Mouse (Mus musculus) embryonic facial prominence, embryonic 13.5 days (tissue): ENCODE results near the gene N4bp1. TPM values are rescaled to one million over a fixed set of nuclear protein-coding genes. Genes with fewer than 3 reads are reported as not detected.

Source experiments
- ATAC-seq: fragments of 200-750 bp; cut with Nextera tagmentation; 2 replicates; pipeline ENCODE4 v1.8.0; 2017; ENCODE audit warnings: low read depth; ENCODE audit not compliant: insufficient number of reproducible peaks, insufficient read depth, low FRiP score, low TSS enrichment
- H3K27ac ChIP-seq: fragments of 300-500 bp; sonication (generic); 2 replicates; pipeline ENCODE4 v1.5.1; 2015; ENCODE audit warnings: moderate library complexity, mild to moderate bottlenecking, inconsistent platforms
- H3K27me3 ChIP-seq: fragments of 300-500 bp; sonication (generic); 2 replicates; pipeline ENCODE4 v1.6.1; 2015; ENCODE audit warnings: mild to moderate bottlenecking, inconsistent platforms
- H3K36me3 ChIP-seq: fragments of 300-500 bp; sonication (generic); 2 replicates; pipeline ENCODE4 v1.6.1; 2015; ENCODE audit warnings: mild to moderate bottlenecking, inconsistent platforms
- H3K4me1 ChIP-seq: fragments of 300-500 bp; sonication (generic); 2 replicates; pipeline ENCODE4 v1.6.1; 2015; ENCODE audit warnings: inconsistent platforms
- H3K4me2 ChIP-seq: fragments of 300-500 bp; sonication (generic); 2 replicates; pipeline ENCODE4 v1.6.1; 2015; ENCODE audit warnings: moderate library complexity, mild to moderate bottlenecking, inconsistent platforms
- H3K4me3 ChIP-seq: fragments of 300-500 bp; sonication (generic); 2 replicates; pipeline ENCODE4 v1.5.1; 2015; ENCODE audit warnings: mild to moderate bottlenecking, inconsistent platforms
- H3K9ac ChIP-seq: fragments of 300-500 bp; sonication (generic); 2 replicates; pipeline ENCODE4 v1.6.1; 2015; ENCODE audit warnings: mild to moderate bottlenecking, inconsistent platforms
- H3K9me3 ChIP-seq: fragments of 300-500 bp; sonication (generic); 2 replicates; pipeline ENCODE4 v1.6.1; 2016; ENCODE audit warnings: inconsistent platforms
- WGBS: fragments of 180-500 bp; shearing (Covaris S2); methylation state at CpG from one replicate; pipeline ENCODE4 v1.1.7; 2015; ENCODE audit warnings: mixed read lengths; 5-methylcytosine and 5-hydroxymethylcytosine counted together
- polyA plus RNA-seq: library from polyadenylated mRNA; unstranded; fragments of >200 nt; fragmentation: Nextera tagmentation; extraction: Ambion mirVana; gene quantifications from 2 replicates; pipeline ENCODE4 v1.2.1, GENCODE M21; 2015

Gene N4bp1
- 11.2 and 12.6 TPM in 2 replicates for polyA plus RNA-seq

- Histone ChIP-seq H3K9ac (peak within 1 kb of the TSS; percentile 91), H3K4me3 (peak within 1 kb of the TSS; percentile 97), H3K9me3 (no peaks in the 10 kb centered on the region), H3K36me3 (peaks cover 4% of the 10 kb centered on the region), H3K4me1 (peaks cover 28% of the 10 kb centered on the region), H3K27me3 (no peaks in the 10 kb centered on the region), H3K27ac (peak within 1 kb of the TSS; percentile 92), H3K4me2 (peak within 1 kb of the TSS; percentile 89)
- WGBS: under 1% methylated on average over 113 of the region's 119 CpGs
- peak; percentile 90 for ATAC-seq
These were observed at the start of gene N4bp1 for GRCm38 (mm10) chr8:86884489-86885463. N4bp1 (minus strand) TSS chr8:86885258.

- Histone ChIP-seq H3K36me3 (no peaks in the 10 kb centered on the region), H3K9ac (no peak overlapping the region), H3K4me1 (no peaks in the 10 kb centered on the region), H3K27me3 (no peaks in the 10 kb centered on the region), H3K4me3 (no peak overlapping the region), H3K4me2 (no peak overlapping the region), H3K27ac (no peak overlapping the region), H3K9me3 (no peaks in the 10 kb centered on the region)
- 64% methylated on average over 5 of the region's 5 CpGs for WGBS
- no peak for ATAC-seq
These were observed 49.8 kb upstream of the N4bp1 start for GRCm38 (mm10) chr8:86934841-86935240.

GRCm38 (mm10) chr8:86934393-86934792, 49.3 kb upstream of the N4bp1 start:
- Histone ChIP-seq H3K4me1 (no peaks in the 10 kb centered on the region), H3K9me3 (no peaks in the 10 kb centered on the region), H3K27ac (no peak overlapping the region), H3K27me3 (no peaks in the 10 kb centered on the region), H3K36me3 (no peaks in the 10 kb centered on the region), H3K4me2 (no peak overlapping the region), H3K4me3 (no peak overlapping the region), H3K9ac (no peak overlapping the region)
- ATAC-seq: no peak
- WGBS: 65% methylated on average over 13 of the region's 13 CpGs

DNA sequence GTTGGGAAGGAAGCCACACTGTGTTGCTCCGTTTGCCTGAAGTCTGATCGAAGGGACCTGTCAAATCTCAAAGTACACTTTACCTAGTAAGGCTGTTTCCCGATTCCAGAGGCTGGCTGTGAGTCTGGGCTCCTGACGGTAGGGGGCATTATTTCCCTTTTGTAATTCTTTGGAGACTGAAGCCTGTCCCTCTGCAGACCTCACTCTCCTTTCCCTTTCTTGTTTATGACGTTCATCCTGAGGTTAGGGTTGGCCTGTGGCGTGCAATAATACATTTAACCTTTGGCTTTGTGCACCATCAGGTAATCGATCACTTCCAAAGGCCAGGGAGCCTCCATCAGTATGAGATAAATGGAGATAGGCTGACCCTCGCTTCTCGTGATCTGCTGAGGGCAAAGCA, 48.8 kb upstream of the N4bp1 start:
- H3K36me3 ChIP-seq: no peaks in the 10 kb centered on the region
- 23% methylated on average over 9 of the region's 9 CpGs for WGBS
- no peak overlapping the region for H3K4me3 ChIP-seq
- H3K27me3 ChIP-seq: no peaks in the 10 kb centered on the region
- H3K27ac ChIP-seq: no peak overlapping the region
- ATAC-seq: no peak
- no peak overlapping the region for H3K4me2 ChIP-seq
- no peaks in the 10 kb centered on the region for H3K9me3 ChIP-seq
- no peak overlapping the region for H3K9ac ChIP-seq
- H3K4me1 ChIP-seq: no peaks in the 10 kb centered on the region

GRCm38 (mm10) chr8:86926237-86926636, 41.2 kb upstream of the N4bp1 start:
- H3K4me3 ChIP-seq: no peak overlapping the region
- no peak for ATAC-seq
- no peak overlapping the region for H3K9ac ChIP-seq
- peaks cover 8% of the 10 kb centered on the region for H3K4me1 ChIP-seq
- no peak overlapping the region for H3K27ac ChIP-seq
- no peaks in the 10 kb centered on the region; the same call in 1 of the 2 replicates for H3K27me3 ChIP-seq
- no peaks in the 10 kb centered on the region for H3K36me3 ChIP-seq
- WGBS: 56% methylated on average over 8 of the region's 8 CpGs
- H3K9me3 ChIP-seq: no peaks in the 10 kb centered on the region
- H3K4me2 ChIP-seq: no peak overlapping the region

DNA sequence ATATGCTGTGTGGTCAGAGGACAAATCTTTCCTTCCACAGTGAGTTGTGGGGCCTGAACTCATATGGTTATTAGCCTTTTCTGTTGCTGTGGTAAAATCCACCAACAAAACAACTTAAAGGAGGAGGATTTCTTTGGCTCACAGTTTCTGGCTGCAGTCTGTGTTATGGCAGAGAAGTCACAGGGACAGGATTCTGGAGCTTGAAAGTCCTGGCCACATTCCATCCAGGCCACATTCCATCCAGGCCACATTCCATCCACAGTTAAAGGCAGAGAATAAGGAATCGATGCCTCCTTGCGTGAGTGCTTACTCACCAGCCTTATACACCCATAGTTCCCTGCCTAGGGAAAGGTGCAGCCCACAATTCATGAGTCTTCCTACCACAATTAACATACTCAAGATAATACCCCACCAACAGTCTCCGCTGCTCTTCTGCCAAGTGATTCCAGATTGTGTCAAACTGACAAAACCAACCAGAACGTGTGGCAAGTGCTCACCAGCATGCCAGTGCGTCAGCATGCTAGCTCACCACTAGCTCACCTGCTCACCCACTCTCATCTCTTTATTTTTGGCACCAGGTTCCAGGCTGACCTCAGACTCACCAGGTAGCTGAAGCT, 38.3 kb upstream of the N4bp1 start:
- H3K27ac ChIP-seq: no peak overlapping the region
- no peaks in the 10 kb centered on the region for H3K36me3 ChIP-seq
- H3K9me3 ChIP-seq: no peaks in the 10 kb centered on the region
- no peak for ATAC-seq
- peaks cover 8% of the 10 kb centered on the region for H3K4me1 ChIP-seq
- no peak overlapping the region for H3K4me2 ChIP-seq
- WGBS: 70% methylated on average over 5 of the region's 5 CpGs
- no peak overlapping the region for H3K9ac ChIP-seq
- no peak overlapping the region for H3K4me3 ChIP-seq
- no peaks in the 10 kb centered on the region; the same call in 1 of the 2 replicates for H3K27me3 ChIP-seq

DNA sequence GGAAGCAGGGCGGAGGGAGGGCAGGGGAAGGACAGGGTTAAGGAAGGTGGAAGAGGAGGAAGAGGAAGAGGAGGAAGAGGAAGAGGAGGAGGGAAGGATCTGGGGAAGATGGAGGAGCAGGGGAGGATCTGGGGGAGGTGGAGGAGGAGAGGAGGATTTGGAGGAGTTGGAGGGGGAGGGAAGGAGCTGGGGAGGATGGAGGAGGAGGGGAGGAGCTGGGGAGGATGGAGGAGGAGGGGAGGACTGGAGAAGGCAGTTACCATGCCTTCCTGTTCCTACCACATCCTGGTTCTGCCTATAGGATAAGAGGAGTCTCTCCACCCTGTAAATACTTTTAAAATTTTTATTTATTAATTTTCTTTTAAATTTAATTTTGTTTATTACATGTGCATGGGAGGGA, 37.6 kb upstream of the N4bp1 start:
- H3K4me2 ChIP-seq: no peak overlapping the region
- no peaks in the 10 kb centered on the region; the same call in 1 of the 2 replicates for H3K27me3 ChIP-seq
- 30% methylated on average over 1 of the region's 1 CpGs for WGBS
- no peak for ATAC-seq
- H3K36me3 ChIP-seq: no peaks in the 10 kb centered on the region
- H3K4me3 ChIP-seq: no peak overlapping the region
- no peak overlapping the region for H3K9ac ChIP-seq
- peaks cover 8% of the 10 kb centered on the region for H3K4me1 ChIP-seq
- no peak overlapping the region for H3K27ac ChIP-seq
- H3K9me3 ChIP-seq: no peaks in the 10 kb centered on the region

DNA sequence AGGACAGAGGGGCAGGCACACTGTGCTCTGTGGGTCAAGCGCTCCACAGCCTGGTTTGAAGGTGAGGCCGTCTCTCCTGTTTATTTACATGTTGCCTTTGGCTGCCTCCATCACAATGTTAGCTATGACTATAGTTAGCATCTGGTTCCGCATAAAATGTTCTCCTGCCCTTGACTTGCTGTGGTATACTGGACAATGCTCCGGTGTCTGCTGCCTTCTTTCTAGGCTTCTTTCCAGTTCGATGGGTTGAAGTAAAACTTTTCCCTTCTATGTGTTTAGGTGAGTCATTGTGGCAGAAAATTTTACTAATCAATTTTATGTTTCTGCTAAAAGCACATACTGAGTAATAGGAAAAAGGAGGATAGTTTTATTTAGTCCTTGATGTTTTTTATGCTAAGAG, 37.1 kb upstream of the N4bp1 start:
- Histone ChIP-seq H3K4me3 (no peak overlapping the region), H3K27ac (no peak overlapping the region), H3K9ac (no peak overlapping the region), H3K4me2 (no peak overlapping the region), H3K36me3 (no peaks in the 10 kb centered on the region), H3K4me1 (peaks cover 8% of the 10 kb centered on the region), H3K27me3 (no peaks in the 10 kb centered on the region; the same call in 1 of the 2 replicates), H3K9me3 (no peaks in the 10 kb centered on the region)
- no peak for ATAC-seq
- WGBS: 59% methylated on average over 5 of the region's 5 CpGs

DNA sequence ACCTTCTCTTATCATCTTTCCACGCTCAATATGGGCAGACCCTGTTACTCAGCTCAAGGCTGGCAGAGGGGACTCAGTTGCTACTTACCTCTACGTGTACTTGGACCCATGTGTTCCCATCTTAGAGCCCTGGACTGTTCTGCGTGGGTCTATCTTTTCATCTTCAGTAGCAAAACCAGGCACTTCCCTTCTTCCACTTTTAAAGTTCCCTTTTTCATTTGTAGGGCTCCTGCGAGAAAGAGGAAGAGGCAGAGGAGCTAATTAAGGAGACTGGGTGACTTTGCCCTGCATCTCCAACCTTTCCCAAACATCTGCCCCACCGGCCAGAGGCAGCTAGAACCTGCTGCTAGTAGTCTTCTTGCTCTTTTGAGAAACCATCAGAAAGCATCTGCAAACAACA, 35.9 kb upstream of the N4bp1 start:
- Histone ChIP-seq H3K9ac (no peak overlapping the region), H3K36me3 (no peaks in the 10 kb centered on the region), H3K9me3 (no peaks in the 10 kb centered on the region), H3K4me3 (no peak overlapping the region), H3K4me2 (no peak overlapping the region), H3K4me1 (peaks cover 5% of the 10 kb centered on the region), H3K27ac (no peak overlapping the region), H3K27me3 (no peaks in the 10 kb centered on the region; the same call in 1 of the 2 replicates)
- no peak for ATAC-seq
- 69% methylated on average over 5 of the region's 5 CpGs for WGBS

DNA sequence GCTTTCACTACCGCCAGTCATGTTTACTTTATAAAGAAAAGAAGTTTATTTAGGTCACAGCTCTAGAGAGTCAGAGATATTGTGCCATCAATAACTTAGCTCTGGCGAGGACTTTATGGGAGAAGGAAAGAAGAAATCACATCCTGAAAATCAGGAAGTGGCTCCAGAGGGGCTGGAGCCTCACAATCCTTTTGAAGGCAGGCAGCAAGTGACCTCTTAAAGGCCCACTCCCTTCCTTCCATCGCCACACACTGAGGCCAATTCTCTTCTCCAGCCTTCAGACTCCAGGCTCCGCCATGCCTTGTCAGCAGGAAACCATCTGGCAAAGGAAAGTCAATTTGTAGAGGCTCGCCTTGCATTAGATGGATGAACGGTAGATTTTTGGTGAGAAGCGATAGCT, 35.4 kb upstream of the N4bp1 start:
- H3K4me1 ChIP-seq: no peaks in the 10 kb centered on the region; the same call in 1 of the 2 replicates
- H3K4me3 ChIP-seq: no peak overlapping the region
- no peak overlapping the region for H3K27ac ChIP-seq
- no peak overlapping the region for H3K4me2 ChIP-seq
- 43% methylated on average over 7 of the region's 7 CpGs for WGBS
- ATAC-seq: no peak
- no peak overlapping the region for H3K9ac ChIP-seq
- no peaks in the 10 kb centered on the region for H3K9me3 ChIP-seq
- no peaks in the 10 kb centered on the region for H3K36me3 ChIP-seq
- no peaks in the 10 kb centered on the region; the same call in 1 of the 2 replicates for H3K27me3 ChIP-seq

DNA sequence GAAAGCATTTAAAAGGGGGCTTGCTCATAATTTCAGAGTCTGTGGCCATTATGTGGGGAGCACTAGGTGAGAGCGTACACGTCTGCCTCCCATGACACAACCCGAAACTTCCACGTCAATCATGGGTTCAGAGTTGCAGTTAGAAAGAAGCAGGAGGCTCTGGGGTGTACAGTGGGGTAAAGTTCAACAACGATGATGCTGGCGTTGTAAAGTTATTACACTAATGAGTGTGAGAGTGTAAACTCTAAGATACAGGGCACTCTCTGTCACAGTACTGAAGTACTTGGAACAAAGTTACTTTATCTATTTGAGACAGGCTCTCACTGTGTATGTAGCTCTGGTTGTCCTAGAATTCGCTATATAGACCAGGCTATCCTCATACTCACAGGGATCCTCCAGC, 35.0 kb upstream of the N4bp1 start:
- Histone ChIP-seq H3K9me3 (no peaks in the 10 kb centered on the region), H3K27me3 (no peaks in the 10 kb centered on the region; the same call in 1 of the 2 replicates), H3K4me2 (no peak overlapping the region), H3K4me3 (no peak overlapping the region), H3K4me1 (no peaks in the 10 kb centered on the region), H3K36me3 (no peaks in the 10 kb centered on the region), H3K27ac (no peak overlapping the region), H3K9ac (no peak overlapping the region)
- 81% methylated on average over 7 of the region's 7 CpGs for WGBS
- no peak for ATAC-seq

GRCm38 (mm10) chr8:86919262-86919661, 34.2 kb upstream of the N4bp1 start:
- no peaks in the 10 kb centered on the region for H3K36me3 ChIP-seq
- no peak overlapping the region for H3K9ac ChIP-seq
- no peak for ATAC-seq
- 69% methylated on average over 4 of the region's 4 CpGs for WGBS
- no peaks in the 10 kb centered on the region for H3K9me3 ChIP-seq
- H3K27ac ChIP-seq: no peak overlapping the region
- no peak overlapping the region for H3K4me3 ChIP-seq
- no peaks in the 10 kb centered on the region for H3K4me1 ChIP-seq
- H3K27me3 ChIP-seq: no peaks in the 10 kb centered on the region; the same call in 1 of the 2 replicates
- no peak overlapping the region for H3K4me2 ChIP-seq
